Mouse (Mus musculus): Measurements from ENCODE around the gene Acat1. TPM values are rescaled to one million over a fixed set of nuclear protein-coding genes. Genes with fewer than 3 reads are reported as not detected.

Gene Acat1
- total RNA-seq, 2 experiments from 2014 or later = 65.5 to 68.0 TPM

DNA sequence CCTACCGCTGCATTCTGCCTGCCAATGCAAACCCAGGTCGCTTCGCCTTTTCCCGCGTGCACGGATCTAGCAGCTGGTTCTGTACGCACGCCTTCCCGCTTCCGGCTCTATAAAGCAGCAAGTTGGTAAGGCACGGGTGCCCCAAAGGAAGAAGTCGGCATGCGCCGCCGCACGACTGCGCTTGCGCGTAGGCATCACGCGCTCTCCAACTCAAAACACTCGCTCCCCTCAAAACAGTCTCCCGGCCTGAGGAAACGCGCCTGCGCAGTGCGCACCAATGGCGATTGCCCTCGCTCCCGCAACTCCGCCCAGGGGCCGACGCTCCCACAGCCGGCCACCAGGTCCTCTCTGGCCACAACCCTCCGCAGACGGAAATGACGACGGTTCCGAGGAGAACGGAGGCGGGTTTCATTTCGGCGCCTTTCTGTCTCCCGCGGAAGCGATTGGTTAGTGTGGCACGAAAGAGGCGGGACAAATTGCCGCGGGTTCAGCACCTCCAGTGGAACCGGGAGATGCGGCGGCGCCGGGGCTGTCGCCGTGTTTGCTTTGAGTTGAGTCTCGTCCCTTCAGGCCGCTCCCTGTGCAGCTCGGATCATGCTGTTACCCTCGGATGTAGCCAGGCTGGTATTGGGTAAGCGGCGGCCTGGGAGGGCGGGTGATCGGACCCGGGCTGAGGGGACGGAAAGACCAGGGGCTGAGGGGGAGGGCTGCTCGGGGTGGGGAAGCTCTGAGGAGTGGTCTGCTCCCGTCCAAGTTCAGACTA lies 73.4 kb downstream of the Acat1 start, which contains the start of the genes Atm and Npat:
Atm (minus strand) TSS at position 183 of the 763 bp plus-strand sequence.
Npat (plus strand) TSS at position 490 of the 763 bp plus-strand sequence.
- peak; percentile 97 to 98 for DNase-seq (ENCODE audit: extremely low spot score in 1 of 2, low spot score in 1 of 2)

DNA sequence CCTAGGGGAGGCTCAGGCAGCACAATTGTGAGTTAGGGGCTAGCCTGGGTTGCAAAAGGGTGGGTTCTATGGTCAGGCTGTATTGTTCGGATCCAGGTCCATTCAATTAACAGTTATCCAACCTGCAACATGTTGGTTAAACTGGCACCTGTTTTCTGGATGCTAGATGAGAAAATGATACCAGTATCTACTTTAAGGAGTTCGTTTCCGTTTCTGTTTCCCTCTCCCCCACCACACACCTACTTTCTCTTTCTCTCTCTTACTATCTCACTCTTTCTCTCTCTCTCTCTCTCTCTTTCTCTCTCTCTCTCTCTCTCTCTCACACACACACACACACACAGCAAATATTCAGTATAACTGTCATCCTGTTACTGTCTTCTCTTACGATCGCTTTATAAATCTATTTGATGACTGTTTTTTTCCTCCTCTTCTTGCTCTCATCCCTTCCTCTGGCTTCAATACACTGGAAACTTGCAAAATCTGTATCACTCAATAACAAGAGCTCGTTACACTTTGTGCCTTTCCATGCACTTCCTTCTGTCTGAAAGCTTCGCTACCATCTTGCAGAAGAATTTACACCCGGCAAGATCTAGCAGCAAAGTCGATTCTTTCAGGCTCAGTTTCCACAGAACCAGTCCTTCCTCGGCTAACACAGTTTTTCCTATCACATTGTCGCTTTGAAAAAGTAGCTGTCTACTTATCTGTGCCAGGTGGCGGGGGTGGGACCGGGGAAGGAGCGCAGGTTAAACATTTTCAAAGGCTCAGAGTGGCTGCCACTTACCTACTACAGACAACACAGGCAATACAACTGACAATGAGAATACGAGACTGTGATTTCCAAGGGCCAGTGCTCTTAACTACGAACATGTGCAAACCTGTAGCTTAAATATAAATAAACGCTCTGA lies 74.5 kb downstream of the Acat1 start:
- DNase-seq (ENCODE audit: extremely low spot score in 1 of 2, low spot score in 1 of 2) = no peak

Other genes with a start within 250 kb of the Acat1 start
- gene Kdelc2, start 226.4 kb downstream of the Acat1 start, total RNA-seq (2021) = 1 to 10 TPM; 4.5 to 5.2 TPM
- gene 4930550C14Rik, start 208.1 kb downstream of the Acat1 start, total RNA-seq (2021) = under 1 TPM; 0.27 to 0.38 TPM
- gene Atm, start 73.6 kb downstream of the Acat1 start, total RNA-seq (2021) = 10 to 100 TPM; 18.3 to 21.0 TPM
- gene Npat, start 73.3 kb downstream of the Acat1 start, total RNA-seq (2021) = 10 to 100 TPM; 15.6 to 17.5 TPM
- 10 to 100 TPM; 59.4 to 63.1 TPM for gene Cul5, start 59.6 kb upstream of the Acat1 start, total RNA-seq (2021)
- 1 to 10 TPM; 1.5 to 2.1 TPM for gene Rab39, start 95.8 kb upstream of the Acat1 start, total RNA-seq (2021)
- gene Slc35f2, start 161.2 kb upstream of the Acat1 start, total RNA-seq (2021) = 1 to 10 TPM; 3.7 to 5.2 TPM
- under 1 TPM in 1 of 2 experiments, not detected in 1; 0.94 TPM for gene Sln, start 239.8 kb upstream of the Acat1 start, total RNA-seq (2021)

Data from layer of hippocampus, postnatal 25 days (tissue).